Mouse (Mus musculus) right cerebral cortex, postnatal 10 days (tissue): ENCODE measurements around the gene Dyrk1b.
A peak's percentile ranks its signal among the peaks of the same experiment; 100 is the strongest.

ENCODE experiments used
- DNase-seq, 2 experiments: peaks; one replicate each; pipeline ENCODE4 v3.0.0; 2021; ENCODE audit warnings: low spot score in 2 of 2

Dyrk1b gene

DNA sequence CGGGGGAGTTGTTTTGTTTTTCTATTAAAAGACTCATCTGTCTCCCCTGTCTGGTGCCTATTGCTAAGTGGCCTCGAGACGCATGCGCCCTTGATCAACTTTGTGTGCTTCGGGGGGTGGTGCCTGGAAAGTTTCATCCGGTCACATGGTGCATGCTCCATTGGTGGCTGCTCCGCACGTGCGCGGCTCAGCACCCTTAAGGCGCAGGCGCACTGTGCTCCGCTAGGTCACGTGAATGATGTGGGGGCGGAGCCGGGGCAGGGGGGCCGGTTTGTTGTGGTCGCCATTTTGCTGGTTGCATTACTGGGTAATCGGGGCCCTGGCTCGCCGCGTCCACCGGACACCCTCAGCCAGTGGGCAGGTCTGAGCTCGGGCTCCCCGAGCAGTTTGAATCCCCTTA is at the start of gene Dyrk1b:
TSS of gene Dyrk1b (plus strand) at position 242 of the 400 bp plus-strand sequence.
- DNase-seq, result peak; percentile 99

- peak; percentile 31 to 63 for DNase-seq
Observed at GRCm38 (mm10) chr7:28137613-28138012, 41.7 kb upstream of the Dyrk1b start.

GRCm38 (mm10) chr7:28148263-28148662 is 31.0 kb upstream of the Dyrk1b start:
- peak in 1 of 2 experiments; percentile 62 for DNase-seq

- no peak for DNase-seq
Observed at GRCm38 (mm10) chr7:28149841-28150240, 29.4 kb upstream of the Dyrk1b start.

GRCm38 (mm10) chr7:28151584-28152221 is 27.6 kb upstream of the Dyrk1b start:
- peak in 1 of 2 experiments; percentile 59 for DNase-seq

GRCm38 (mm10) chr7:28153595-28153994 is 25.7 kb upstream of the Dyrk1b start:
- peak; percentile 40 to 47 for DNase-seq

- no peak for DNase-seq
Observed at GRCm38 (mm10) chr7:28159292-28159691, 20.0 kb upstream of the Dyrk1b start.

GRCm38 (mm10) chr7:28159893-28160292 is 19.4 kb upstream of the Dyrk1b start:
- DNase-seq, result no peak

GRCm38 (mm10) chr7:28161163-28161749 is 18.0 kb upstream of the Dyrk1b start:
- DNase-seq, result no peak

GRCm38 (mm10) chr7:28165406-28165805 is 13.9 kb upstream of the Dyrk1b start:
- no peak for DNase-seq

GRCm38 (mm10) chr7:28168320-28169115 is 10.8 kb upstream of the Dyrk1b start:
- peak; percentile 81 for DNase-seq

GRCm38 (mm10) chr7:28169489-28170422 is 9.5 kb upstream of the Dyrk1b start, which contains the start of gene Fbl:
Fbl (plus strand) TSS chr7:28169710.
- peak; percentile 95 to 96 for DNase-seq

DNA sequence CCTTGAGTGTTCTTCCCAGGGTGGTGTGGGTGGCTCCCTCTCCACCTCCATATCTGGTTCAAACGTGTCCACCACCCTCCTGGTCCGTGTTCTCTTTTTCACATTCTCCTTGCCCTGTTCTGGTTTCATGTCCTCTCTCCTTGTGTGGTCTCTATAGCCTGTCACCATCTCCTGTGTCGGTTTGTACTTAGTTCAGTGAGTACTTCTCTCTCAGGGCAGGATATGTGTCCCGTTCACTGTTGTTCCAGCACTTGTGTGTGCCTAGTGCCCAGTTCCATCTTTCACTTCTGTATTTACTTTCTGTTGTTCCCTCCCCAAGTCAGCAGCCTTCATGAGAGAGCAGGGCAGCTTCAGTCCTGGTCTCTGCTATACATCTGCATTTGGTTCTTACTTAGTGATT is 3.9 kb upstream of the Dyrk1b start:
- DNase-seq, result no peak

DNA sequence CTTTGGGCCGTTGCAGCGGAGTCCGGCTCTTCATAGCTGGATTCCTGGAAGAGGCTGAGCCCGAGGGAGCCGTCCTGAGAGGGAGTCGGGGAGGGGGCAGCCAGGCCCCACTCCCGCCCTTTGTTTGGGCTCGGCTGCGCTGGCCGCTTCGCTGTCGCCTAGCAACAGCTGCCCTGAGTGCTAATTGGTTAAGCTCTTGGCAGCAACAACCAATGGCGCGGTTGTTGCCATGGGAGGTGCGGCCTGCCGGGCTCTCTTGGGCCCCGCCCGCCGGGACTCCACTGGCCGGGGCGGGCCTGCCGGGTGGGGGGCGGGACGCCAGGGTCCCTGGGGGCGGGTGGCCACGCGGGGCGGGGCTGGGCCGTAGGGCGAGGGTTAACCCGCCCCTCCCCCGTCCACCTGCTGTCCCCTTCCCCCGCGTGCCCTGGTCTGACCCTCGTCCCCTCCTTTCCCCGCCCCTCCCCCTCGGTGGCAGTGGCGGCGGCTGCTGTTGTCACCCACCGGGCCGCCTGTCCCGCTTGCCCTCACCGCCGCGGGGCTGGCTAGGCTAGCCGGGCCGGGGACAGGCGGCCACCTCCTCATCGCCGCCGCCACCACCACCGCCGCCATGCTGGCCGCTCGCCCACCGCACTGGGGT is 590 bp downstream of the Dyrk1b start:
- peak; percentile 96 to 98 for DNase-seq

DNA sequence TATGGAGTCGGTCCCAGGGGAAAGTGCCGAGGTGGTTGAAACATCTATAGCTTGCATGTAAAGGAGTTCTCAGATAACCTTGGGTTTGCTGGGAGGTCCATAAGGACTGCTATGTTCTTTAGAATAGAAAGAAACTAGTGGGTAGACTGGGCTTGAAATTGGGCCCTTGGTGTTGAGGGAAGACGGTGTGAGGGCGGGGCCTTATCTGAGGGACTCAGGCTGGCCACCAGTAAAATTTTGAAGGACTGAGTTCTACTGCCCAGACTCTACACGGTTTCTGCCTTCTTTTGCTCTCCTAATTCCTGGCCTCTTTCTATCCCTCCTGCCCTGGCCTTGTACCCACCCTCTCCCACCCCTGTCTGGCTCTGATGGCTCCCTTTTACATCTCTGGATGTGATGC is 1.6 kb downstream of the Dyrk1b start:
- DNase-seq, result no peak

DNA sequence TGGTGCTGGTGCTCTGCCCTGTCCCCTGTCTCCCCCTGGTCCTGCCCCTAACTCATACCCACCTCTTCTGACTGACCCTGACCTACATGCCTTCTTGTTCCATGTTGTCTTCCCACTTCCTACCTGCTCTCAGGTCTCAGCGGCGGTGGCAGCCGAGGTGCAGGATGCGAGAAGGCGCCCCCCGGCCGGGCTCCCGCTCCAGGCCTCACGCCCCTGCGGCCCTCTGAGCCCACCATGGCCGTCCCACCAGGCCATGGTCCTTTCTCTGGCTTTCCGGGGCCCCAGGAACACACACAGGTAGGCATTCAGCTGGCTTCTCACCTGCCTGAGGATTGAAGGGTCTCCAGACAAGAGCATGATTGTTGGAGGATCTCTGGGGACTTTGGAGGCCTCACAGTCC is 2.1 kb downstream of the Dyrk1b start:
- no peak for DNase-seq

DNA sequence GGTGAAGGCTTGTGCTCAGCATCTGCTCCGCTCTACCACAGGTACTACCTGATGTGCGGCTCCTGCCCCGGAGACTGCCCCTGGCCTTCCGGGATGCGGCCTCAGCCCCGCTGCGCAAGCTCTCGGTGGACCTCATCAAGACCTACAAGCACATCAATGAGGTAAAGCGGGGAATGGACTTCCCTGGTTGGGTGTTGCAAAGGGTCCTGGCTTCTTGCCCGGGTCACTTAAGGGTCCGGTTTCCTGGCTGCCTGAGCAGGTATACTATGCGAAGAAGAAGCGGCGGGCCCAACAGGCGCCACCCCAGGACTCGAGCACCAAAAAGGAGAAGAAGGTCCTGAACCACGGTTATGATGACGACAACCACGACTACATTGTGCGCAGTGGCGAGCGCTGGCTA is 3.1 kb downstream of the Dyrk1b start:
- DNase-seq, result no peak

DNA sequence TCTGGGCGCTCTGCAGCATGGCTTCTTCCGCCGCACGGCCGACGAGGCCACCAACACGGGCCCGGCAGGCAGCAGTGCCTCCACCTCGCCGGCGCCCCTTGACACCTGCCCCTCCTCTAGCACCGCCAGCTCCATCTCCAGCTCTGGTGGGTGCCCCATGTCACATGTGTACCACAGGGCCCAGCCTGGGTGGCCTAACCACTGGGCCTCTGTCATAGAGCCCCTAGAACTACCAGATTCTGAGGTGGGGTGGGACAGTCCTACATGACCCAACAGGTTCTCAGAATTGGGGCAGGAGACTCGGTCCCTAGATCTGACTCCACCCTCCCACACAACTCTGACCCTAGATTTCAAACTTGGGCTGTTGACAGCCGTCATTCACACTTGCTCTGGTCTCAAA is 6.6 kb downstream of the Dyrk1b start:
- no peak for DNase-seq

DNA sequence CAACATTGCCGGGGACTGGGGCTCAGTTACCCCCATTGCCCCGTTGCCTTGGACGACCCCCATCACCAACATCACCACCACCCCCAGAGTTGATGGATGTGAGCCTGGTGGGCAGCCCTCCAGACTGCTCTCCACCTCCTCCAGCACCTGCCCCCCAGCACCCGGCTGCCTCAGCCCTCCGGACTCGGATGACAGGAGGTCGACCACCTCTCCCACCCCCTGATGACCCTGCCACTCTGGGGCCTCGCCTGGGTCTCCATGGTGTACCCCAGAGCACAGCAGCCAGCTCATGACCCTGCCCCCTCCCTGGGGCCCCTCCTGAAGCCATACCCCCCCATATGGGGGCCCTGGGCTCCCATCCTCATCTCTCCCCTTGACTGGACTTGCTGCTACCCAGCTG is 7.4 kb downstream of the Dyrk1b start:
- DNase-seq, result no peak

GRCm38 (mm10) chr7:28191489-28191888 is 12.2 kb downstream of the Dyrk1b start:
- no peak for DNase-seq

DNA sequence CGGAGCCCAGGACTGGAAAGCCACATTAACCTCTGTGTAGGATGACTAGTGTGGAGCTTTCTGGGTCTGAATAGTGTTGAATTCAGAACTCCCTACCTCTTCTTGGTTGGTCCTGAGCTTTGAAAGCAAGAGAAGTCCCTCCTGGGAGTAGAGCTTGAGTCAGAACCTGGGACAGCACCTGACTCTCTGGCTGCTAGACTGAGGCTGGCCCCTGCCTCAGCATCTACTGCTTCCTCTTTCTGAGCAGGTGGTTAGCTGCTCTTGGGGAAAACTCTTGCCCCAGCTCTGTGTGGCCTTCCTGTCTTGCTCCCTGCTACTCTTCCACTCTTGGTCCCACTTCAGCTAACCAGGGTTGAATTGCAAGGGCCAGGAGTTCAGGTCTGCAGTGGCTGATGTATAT is 12.6 kb downstream of the Dyrk1b start:
- DNase-seq, result no peak
